Mouse (Mus musculus): ENCODE measurements around the gene Pipox.

The Pipox gene

DNA sequence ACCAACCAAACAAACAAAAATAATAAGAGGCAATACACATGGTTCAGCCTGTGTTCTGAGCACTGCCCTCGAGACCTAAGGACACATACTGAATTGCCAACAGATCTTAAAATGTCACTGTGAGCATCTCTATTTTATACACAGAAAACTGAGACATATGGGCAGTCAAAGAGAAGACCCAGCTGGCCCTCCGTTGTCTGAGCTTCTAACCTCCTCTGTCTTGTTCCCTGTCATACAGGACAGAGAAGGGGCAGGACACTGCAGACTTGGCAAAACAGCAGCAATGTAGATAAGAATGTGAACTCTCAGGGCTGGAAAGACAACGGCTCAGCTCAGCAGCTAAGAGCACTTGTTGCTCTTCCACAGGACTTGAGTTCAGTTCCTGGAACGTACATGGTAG lies 14.6 kb upstream of the Pipox start:
- DNase-seq (ENCODE audit: low read depth, low spot score) = no peak

DNA sequence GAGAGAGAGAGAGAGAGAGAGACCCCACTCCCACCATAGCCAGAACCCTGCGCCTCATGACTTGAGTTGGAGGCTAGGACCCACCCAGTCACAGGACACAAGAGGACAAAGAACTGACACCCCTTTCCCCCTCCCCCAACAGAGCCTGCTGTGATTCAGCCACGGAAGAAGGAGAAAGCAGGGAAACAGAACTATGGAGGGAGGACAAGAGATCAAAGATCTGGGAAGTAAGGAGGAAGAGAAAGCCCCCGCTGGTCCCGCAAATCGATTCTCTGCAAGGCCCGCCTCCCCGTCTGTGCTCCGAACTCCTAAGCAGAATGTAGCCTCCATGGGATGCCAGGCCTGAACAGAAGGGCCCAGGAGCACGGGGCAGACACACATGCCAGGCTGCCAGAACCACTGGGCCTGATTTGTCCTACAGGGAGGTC lies 12.9 kb upstream of the Pipox start:
- DNase-seq (ENCODE audit: low read depth, low spot score) = no peak

GRCm38 (mm10) chr11:77906097-77906687 lies 12.3 kb upstream of the Pipox start:
- no peak for DNase-seq (ENCODE audit: low read depth, low spot score)

DNA sequence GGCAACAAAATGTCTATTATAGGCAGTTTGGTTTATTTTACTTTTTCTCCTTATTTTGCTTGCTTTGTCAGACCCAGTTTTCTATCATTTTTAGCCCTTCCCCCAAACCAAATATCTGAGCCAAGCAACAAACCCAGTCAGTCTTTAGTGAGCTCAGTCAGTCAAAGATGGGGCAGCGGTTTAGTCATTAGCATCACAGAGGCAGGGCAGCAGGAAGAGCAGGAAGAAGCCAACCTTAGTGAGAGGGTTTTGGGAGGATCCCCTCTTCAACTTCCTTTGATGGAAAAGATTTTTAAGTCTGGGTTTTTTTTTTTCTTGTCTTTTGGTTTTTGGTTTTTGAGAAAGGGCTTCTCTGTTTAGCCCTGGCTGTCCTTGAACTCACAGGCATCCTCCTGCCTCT lies 10.8 kb upstream of the Pipox start:
- no peak for DNase-seq (ENCODE audit: low read depth, low spot score)

DNA sequence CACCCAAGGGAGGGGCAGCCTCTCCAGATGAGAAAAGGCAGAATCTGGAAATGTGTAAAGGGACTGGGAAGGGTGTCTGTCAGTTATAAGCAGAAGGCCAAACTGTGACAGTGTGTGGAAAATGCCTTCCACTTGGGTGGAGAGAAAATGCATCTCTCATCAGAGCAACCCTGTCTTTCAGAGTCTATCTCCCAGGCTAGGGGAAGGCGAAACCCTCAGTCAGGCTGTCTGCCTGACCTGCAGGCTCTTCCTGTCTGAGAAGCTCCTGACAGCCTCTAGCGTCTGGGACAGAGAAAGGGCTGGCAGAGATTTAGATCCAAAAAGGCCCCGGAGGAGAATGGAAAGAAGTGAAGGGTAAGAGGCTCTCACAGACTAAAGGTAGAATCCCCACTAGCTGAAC lies 9.9 kb upstream of the Pipox start:
- DNase-seq (ENCODE audit: low read depth, low spot score) = no peak

- no peak for DNase-seq (ENCODE audit: low read depth, low spot score)
Observed at GRCm38 (mm10) chr11:77901775-77902355, 8.0 kb upstream of the Pipox start.

DNA sequence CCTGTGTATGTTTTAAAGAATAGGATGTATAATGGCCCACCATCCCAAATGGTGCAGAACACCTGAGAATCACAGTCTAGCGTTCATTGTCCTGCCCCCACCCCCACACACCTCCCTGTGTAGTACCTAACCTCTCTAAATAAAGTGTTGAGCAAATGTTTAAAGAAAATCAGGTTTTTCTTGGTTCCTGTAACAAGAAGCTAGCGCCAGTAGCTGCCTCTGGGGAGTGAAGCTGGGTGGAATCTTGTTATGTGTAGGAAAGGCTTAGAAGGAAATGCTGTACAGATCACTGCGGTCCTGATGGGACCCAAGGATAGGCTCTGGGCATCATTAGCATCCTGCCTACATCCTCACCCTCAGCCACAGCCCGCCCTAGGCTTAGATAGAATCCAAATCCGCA lies 7.5 kb upstream of the Pipox start:
- no peak for DNase-seq (ENCODE audit: low read depth, low spot score)

DNA sequence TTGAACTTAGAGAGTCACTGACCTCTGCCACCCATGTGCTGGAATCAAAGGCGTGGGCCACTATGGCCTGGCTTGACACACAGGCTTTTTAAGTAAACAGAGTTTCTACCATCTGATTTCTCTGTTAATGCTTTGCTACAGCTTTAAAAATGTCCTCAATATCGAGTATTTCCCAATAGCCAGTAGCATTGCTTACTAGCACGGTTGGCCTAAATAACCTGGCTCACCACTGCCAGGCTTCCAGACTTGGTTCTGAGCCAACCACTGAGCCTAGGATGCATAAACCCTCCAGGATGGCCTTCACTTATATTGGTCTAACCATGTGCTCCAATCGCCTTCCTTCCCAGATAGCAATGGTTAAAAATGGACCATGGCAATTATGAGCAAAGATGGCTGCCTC lies 6.8 kb upstream of the Pipox start:
- DNase-seq (ENCODE audit: low read depth, low spot score) = no peak

GRCm38 (mm10) chr11:77900187-77900586 lies 6.3 kb upstream of the Pipox start:
- DNase-seq (ENCODE audit: low read depth, low spot score) = no peak

DNA sequence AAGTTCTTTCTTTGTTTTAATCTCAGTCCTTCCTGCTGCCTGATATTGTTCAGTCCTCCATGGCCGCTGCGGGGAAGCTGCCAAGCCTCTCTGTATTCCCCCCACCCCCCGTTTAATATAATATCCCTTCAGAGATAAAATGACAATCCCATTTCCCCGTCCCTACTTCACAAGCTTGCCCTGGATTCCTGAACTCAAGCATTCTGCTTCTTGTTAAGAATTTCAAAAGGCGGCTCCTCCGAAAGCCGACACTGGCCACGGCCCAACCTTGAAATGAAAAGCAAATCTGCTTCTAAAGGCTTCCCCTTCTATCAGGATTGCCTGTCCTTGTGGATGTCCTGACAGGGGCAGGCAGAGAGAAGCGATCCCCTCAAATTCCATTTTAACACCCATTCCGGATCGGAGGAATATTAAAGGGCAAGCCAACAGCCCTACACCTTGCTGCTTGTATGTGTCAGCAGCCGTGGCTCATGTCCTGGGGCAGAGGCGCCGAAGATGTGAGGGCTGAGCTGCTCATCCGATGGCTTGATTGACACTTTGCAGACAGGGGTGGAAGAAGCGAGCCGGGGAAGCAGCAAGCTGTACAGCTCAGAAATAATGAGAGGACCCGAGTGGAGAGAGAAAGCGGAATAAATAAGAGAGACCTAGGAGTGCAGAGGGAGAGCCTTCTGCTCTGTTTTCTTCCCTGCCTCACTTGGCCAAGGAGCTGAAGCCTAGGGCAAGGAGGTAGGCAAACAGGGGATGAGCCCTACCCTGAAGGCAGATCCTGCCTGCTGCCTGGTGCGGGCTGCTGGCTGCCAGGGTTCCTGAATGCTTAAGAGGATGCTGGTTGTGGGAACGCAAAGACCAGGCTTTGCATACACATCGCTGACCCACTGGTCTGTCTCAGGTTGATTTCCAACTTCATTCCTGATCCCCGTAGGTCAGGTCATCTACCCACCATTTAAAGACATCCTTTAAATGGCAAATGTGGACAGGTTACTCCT lies 3.2 kb upstream of the Pipox start:
- DNase-seq (ENCODE audit: low read depth, low spot score) = no peak

DNA sequence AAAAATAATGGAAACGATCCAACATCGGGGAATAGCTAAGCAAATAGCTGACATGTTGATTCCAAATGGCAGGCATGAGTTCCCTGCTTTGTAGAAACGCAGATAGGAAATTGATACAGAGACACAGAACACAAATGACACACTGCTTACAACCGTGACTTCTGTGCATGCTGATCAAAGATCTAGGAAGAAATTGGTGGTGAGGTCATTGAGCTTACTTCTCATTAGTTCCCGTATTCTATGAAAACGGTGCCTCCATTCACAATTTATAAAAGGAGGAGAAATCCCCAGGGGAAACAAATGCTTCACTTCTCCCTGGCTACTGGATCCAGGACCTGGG lies 2.6 kb upstream of the Pipox start:
- DNase-seq (ENCODE audit: low read depth, low spot score) = no peak

- no peak for DNase-seq (ENCODE audit: low read depth, low spot score)
Observed at GRCm38 (mm10) chr11:77896011-77896410, 2.1 kb upstream of the Pipox start.

- no peak for DNase-seq (ENCODE audit: low read depth, low spot score)
Observed at GRCm38 (mm10) chr11:77894967-77895366, 1.1 kb upstream of the Pipox start.

DNA sequence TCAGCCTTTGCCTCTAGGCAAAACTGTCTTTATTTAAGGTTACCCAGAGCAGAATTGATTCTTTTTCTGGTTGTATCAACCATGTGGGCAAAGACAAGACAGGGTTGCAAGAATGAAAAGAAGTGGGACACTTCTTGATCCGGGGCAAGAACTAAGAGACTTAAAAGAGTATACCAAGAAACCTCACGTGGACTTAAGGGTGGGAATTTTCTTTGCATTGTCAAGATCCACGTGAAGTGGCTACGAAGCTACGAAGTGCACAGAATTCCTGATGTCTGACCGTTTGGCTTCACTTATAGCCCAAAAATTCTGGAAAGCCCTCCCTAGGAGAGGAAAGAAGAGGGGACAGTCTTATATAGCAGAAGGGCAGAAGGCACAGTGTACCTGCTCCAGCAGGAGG lies 613 bp downstream of the Pipox start:
- no peak for DNase-seq (ENCODE audit: low read depth, low spot score)

DNA sequence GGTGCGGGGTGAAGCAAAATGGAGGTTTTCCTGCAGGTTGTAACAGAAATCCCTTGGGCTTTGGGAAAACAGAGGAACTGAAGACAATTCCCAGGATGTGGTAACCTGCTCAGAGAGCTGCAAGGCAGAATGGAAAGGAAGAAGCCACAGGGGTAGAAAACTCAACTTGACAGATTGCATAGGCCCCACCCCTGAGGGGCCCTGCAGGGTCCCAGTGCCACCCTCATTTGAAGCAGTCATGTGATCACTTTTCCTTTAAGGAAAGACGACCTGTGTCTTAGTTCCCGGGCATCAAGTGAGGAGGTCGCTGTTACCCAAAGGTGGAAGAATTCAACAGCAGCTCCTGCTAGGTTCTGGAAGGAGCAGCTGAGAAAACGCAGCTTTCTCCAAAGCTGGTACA lies 1.0 kb downstream of the Pipox start:
- no peak for DNase-seq (ENCODE audit: low read depth, low spot score)

DNA sequence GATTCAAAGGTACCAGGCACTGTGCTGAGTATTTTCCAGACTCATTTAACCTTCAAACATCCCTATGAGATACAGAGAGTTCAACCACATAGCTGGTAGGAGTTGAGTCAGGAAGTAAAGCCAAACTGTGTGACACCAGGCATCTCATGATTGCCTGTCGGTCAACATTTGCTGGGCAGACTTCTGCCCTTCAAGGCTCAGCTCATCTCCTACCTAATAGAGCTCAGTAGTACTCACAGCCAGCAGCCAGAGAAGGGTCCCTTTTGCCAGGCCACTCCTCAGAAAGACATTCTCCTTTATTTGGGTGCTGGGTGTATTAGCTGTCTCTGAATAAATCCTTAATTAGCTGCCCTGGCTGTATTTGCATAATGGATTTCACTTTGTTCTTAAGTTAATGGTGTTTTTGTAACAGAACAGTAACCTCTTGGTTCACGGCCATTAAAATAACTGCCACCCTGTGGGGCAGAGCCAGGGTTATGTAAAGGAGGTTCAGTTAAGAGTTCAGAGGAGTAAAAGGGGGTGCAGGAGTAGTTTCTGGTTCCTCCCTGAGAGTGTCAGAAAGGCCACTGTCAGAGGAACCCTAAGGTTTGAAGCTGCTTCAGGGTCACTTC lies 3.1 kb downstream of the Pipox start:
- DNase-seq (ENCODE audit: low read depth, low spot score) = no peak

- no peak for DNase-seq (ENCODE audit: low read depth, low spot score)
Observed at GRCm38 (mm10) chr11:77889484-77889883, 4.4 kb downstream of the Pipox start.

DNA sequence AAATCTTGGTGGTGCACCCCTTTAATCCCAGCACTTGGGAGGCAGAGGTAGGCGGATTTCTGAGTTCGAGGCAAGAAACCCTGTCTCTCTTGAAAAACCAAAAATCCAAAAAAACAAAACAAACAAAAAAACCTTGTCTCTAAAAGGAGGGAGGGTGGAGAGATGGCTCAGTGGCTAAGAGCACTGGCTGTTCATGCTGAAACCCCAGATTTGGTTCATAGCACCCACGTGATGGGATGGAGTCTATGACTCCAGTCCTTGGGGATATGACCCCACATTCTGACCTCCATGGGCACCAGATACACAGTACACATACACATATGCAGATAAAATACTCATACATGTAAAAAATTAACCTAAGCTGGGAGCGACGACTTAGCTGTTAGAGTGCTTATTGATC lies 5.0 kb downstream of the Pipox start:
- no peak for DNase-seq (ENCODE audit: low read depth, low spot score)

DNA sequence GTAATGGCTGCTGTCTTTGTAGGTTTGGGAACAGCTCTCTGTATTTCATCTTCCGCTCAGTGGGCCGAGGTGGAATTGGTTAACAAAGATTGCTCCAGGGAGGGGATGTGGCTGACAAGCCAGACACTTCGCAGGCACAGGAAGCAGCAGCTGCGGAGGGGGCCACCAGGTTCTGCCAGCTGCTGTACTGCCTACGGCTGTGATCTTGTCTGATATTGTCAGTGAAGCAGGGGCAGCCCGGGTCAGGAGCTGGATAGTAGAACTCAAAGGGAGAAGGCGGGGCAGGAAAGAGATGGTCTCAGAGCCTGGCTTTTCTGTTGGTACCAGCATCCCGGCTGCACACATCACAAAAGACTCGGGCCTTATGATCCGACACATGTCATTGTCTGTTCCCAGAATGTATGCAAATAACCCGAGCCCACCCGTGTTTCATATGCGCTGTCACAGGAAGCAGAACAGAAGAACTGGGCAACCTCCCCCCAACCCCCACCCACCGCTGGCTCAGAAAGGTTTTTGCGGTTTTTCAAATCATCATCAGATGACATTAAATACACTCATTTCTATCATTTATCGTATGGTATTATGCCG lies 6.4 kb downstream of the Pipox start:
- DNase-seq (ENCODE audit: low read depth, low spot score) = no peak

DNA sequence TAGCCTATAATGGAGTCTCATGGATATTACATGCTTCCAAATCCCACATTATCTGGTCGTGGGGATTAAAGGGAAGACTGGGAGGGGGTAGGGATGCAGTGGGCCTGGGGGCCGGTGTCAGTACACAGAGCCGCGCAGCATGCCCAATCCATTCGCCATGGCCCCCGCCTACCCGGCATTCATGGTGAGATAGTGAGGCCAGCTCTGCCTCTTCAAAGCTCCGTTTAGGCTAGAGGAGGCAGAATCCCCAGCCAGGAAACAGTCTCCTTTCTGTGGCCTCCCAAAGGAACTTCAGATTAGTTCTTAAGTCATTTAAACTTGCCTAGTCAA lies 8.7 kb downstream of the Pipox start:
- DNase-seq (ENCODE audit: low read depth, low spot score) = no peak

- DNase-seq (ENCODE audit: low read depth, low spot score) = no peak
Observed at GRCm38 (mm10) chr11:77884524-77885245, 9.2 kb downstream of the Pipox start.

DNA sequence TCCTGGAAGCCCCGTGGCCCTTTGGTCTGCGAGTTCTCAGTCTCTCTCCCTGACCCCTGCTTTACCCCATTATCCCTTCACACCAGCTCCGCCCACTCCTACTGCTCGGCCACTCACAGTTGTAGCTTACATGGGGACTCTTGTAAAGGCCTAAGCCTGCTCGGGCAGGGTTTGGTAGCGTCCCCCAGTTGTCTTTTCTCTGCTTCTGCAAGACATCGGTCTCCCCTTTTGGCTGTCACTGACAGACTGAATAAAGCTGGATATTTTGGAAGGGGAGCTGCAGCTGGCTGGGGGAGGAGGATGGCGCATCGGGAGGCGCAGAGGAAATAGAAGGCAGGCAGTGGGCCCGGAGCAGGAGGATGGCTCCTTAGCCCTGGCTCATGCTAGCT lies 17.1 kb downstream of the Pipox start:
- no peak for DNase-seq (ENCODE audit: low read depth, low spot score)

Measured in embryo, embryonic 11.5 days (tissue).